Mouse (Mus musculus) urinary bladder, postnatal 25 days (tissue): ENCODE results near the gene Zfp386.

Source experiments
- DNase-seq: peaks from one replicate; pipeline ENCODE4 v3.0.0; 2022; ENCODE audit warnings: low spot score

The Zfp386 gene

GRCm38 (mm10) chr12:116089836-116090235 is 42.3 kb downstream of the Zfp386 start:
- no peak for DNase-seq

- DNase-seq: no peak
These were observed 47.4 kb downstream of the Zfp386 start for GRCm38 (mm10) chr12:116094765-116095555.

DNA sequence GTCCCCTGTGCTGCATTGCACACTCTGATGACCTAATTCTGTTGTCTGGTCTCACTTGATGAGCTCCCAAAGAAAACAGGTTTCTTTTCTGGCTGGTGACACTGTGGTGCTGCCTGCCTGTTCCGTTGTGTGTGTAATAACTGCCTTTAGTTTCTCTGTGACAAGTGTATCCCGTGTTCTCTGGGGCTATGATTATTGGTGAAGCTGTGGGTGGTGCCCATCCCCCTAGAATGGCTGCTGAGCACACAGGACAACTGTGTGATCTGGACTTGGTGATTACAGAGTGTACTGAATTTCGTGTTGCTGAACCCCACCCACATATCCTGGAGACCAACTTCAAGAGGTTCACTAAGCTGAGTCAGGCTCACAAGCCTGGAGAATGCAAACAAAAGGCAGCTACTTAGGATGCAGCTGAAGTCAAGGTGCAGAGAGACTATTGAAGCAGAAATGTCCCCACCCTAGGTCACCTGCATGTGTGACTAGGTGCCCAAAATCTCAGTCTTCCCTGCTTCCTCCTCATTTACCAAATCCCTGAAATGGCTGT is 48.9 kb downstream of the Zfp386 start:
- DNase-seq: no peak

DNA sequence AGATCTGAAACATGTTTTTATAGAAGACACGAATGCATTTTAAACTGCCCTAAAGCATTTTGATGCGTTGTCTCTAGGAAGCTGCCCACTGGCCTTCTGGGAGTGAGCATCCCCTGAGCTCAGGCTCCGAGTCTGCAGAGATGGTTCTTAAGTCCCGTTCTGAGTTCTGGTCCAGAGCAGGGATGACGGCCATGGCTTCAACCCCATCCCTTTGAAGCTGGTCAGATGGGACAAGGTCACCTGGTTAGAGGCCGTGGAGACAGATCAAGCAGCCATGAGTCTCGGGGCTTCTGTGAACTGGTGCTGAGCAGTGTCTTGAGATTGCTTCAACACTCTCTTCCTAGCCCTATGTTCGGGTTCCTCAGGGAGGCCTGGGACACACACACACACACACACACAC is 49.6 kb downstream of the Zfp386 start:
- no peak for DNase-seq

DNA sequence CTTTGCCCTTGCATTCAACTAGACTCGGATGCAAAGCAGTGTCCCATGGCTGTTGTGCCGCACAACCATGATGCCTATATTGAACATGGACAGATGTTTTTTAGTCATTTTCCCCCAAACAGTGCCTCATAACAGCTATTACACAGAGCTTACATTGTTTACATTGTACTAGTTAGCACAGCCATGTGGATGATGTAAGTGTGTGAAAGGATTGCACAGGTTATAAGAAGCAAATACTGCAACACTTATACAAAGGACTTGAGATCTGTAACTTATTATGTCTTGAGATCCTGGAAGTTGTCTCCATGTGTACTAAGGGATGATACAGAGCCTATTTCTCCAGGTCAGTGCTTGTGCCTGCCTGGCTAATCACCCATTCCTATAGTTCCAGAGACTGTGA is 54.4 kb downstream of the Zfp386 start:
- no peak for DNase-seq

GRCm38 (mm10) chr12:116109451-116110353 is 62.2 kb downstream of the Zfp386 start:
- no peak for DNase-seq

GRCm38 (mm10) chr12:116111007-116111694 is 63.6 kb downstream of the Zfp386 start:
- no peak for DNase-seq
